Mouse (Mus musculus) central nervous system, embryonic 14 days (tissue): ENCODE measurements around the gene Sucnr1. TPM values are rescaled to one million over a fixed set of nuclear protein-coding genes. Genes with fewer than 3 reads are reported as not detected.

ENCODE experiments used
- polyA plus RNA-seq: library from polyadenylated mRNA; depleted of rRNA; stranded (reverse); fragments of >200 nt; gene quantifications from 2 replicates; pipeline ENCODE4 v1.2.3, GENCODE M21; 2012; rRNA removed

Gene Sucnr1
- 0.02 and 0.10 TPM in 2 replicates for polyA plus RNA-seq

GRCm38 (mm10) chr3:60081648-60082047, at the start of gene Sucnr1:
Gene Sucnr1, plus strand, starts transcription at chr3:60081869.

Other genes starting within 250 kb of the Sucnr1 start
- gene Gm8298, start 220.8 kb upstream of the Sucnr1 start, polyA plus RNA-seq = not detected in 2 replicates
- gene C130079G13Rik, start 156.7 kb upstream of the Sucnr1 start, polyA plus RNA-seq = 0.03 TPM in 1 of 2 replicates, not detected in the other
- 0.11 TPM in 1 of 2 replicates, not detected in the other for gene Aadacl2, start 75.1 kb upstream of the Sucnr1 start, polyA plus RNA-seq
- 0.20 TPM in 1 of 2 replicates, not detected in the other for gene Aadac, start 56.2 kb upstream of the Sucnr1 start, polyA plus RNA-seq